Mouse (Mus musculus) splenic B cell, adult 2 months (primary cell): ENCODE measurements around the gene Fkbp2.
A peak's percentile ranks its signal among the peaks of the same experiment; 100 is the strongest.

Experiments used
- DNase-seq: peaks from one replicate; pipeline ENCODE4 v3.0.0-alpha.2; 2011; ENCODE audit warnings: low read depth, low spot score
- H3K27me3 ChIP-seq: 2 replicates; pipeline ENCODE4 v1.6.1; 2012; ENCODE audit warnings: mild to moderate bottlenecking, low read length, moderate library complexity, mixed read lengths; ENCODE audit not compliant: control insufficient read depth, poor library complexity, insufficient read depth, severe bottlenecking
- H3K36me3 ChIP-seq: 2 replicates; pipeline ENCODE4 v1.6.1; 2012; ENCODE audit warnings: mild to moderate bottlenecking, low read length, moderate library complexity, mixed read lengths; ENCODE audit not compliant: control insufficient read depth, poor library complexity, insufficient read depth, severe bottlenecking

Gene Fkbp2

GRCm38 (mm10) chr19:6980381-6981093 is at the start of gene Fkbp2:
TSS of gene Fkbp2 (minus strand) at chr19:6980501.
- no peaks in the 10 kb centered on the region for H3K27me3 ChIP-seq
- peaks cover 1% of the 10 kb centered on the region for H3K36me3 ChIP-seq
- DNase-seq = peak; percentile 99

- no peak for DNase-seq
- H3K36me3 ChIP-seq = peaks cover 30% of the 10 kb centered on the region
- no peaks in the 10 kb centered on the region for H3K27me3 ChIP-seq
These were observed 49.2 kb upstream of the Fkbp2 start for GRCm38 (mm10) chr19:7029531-7029930.

- Histone ChIP-seq H3K36me3 (peaks cover 11% of the 10 kb centered on the region), H3K27me3 (no peaks in the 10 kb centered on the region)
- DNase-seq = peak; percentile 88
These were observed 39.9 kb upstream of the Fkbp2 start for GRCm38 (mm10) chr19:7020224-7020641.

GRCm38 (mm10) chr19:7019191-7019590 is 38.9 kb upstream of the Fkbp2 start, which contains the start of gene Fermt3:
TSS of gene Fermt3 (minus strand) at chr19:7019469.
- Histone ChIP-seq H3K36me3 (peaks cover 10% of the 10 kb centered on the region), H3K27me3 (no peaks in the 10 kb centered on the region)
- peak; percentile 79 for DNase-seq

- no peak for DNase-seq
- Histone ChIP-seq H3K27me3 (no peaks in the 10 kb centered on the region), H3K36me3 (peaks cover 14% of the 10 kb centered on the region)
These were observed 38.2 kb upstream of the Fkbp2 start for GRCm38 (mm10) chr19:7018546-7018945.

- DNase-seq = peak; percentile 81
- H3K27me3 ChIP-seq = no peaks in the 10 kb centered on the region
- peaks cover 16% of the 10 kb centered on the region; the same call in 1 of the 2 replicates for H3K36me3 ChIP-seq
These were observed 37.5 kb upstream of the Fkbp2 start for GRCm38 (mm10) chr19:7017541-7018457.

- no peak for DNase-seq
- no peaks in the 10 kb centered on the region for H3K27me3 ChIP-seq
- peaks cover 14% of the 10 kb centered on the region; the same call in 1 of the 2 replicates for H3K36me3 ChIP-seq
These were observed 34.3 kb upstream of the Fkbp2 start for GRCm38 (mm10) chr19:7014481-7015135.

- DNase-seq = no peak
- H3K27me3 ChIP-seq = no peaks in the 10 kb centered on the region
- H3K36me3 ChIP-seq = peaks cover 14% of the 10 kb centered on the region; the same call in 1 of the 2 replicates
These were observed 33.7 kb upstream of the Fkbp2 start for GRCm38 (mm10) chr19:7013984-7014383.

- DNase-seq = no peak
- Histone ChIP-seq H3K36me3 (peaks cover 14% of the 10 kb centered on the region; the same call in 1 of the 2 replicates), H3K27me3 (no peaks in the 10 kb centered on the region)
These were observed 32.1 kb upstream of the Fkbp2 start for GRCm38 (mm10) chr19:7012426-7012825.

- no peak for DNase-seq
- peaks cover 3% of the 10 kb centered on the region for H3K36me3 ChIP-seq
These were observed 26.7 kb upstream of the Fkbp2 start for GRCm38 (mm10) chr19:7006892-7007593.

GRCm38 (mm10) chr19:6999360-7000063 is 19.2 kb upstream of the Fkbp2 start:
- Histone ChIP-seq H3K36me3 (peaks cover 11% of the 10 kb centered on the region), H3K27me3 (no peaks in the 10 kb centered on the region)
- no peak for DNase-seq

More at GRCm38 (mm10) chr19:7006892-7007593, 26.7 kb upstream of the Fkbp2 start:
- no peaks in the 10 kb centered on the region for H3K27me3 ChIP-seq

- no peaks in the 10 kb centered on the region for H3K27me3 ChIP-seq
- peaks cover 10% of the 10 kb centered on the region for H3K36me3 ChIP-seq
- DNase-seq = no peak
These were observed 17.5 kb upstream of the Fkbp2 start for GRCm38 (mm10) chr19:6997721-6998290.

- H3K36me3 ChIP-seq = peaks cover 7% of the 10 kb centered on the region
- DNase-seq = peak; percentile 61
- H3K27me3 ChIP-seq = no peaks in the 10 kb centered on the region
These were observed 15.7 kb upstream of the Fkbp2 start, which contains the start of the genes Nudt22 and Trpt1 for GRCm38 (mm10) chr19:6996006-6996405. TSS of gene Nudt22 (minus strand) at chr19:6996117. TSS of gene Trpt1 (plus strand) at chr19:6996131.
